Mouse (Mus musculus) adrenal gland, postnatal 25 days (tissue): ENCODE results near the gene Ap4m1. TPM values are rescaled to one million over a fixed set of nuclear protein-coding genes. Genes with fewer than 3 reads are reported as not detected.
"Not testable (repeated sequence)": the region's sequence is repeated elsewhere in the genome, so short reads cannot be mapped to it uniquely, and the experiment has no call there.

Experiments used
- DNase-seq: peaks from one replicate; pipeline ENCODE4 v3.0.0; 2021; ENCODE audit warnings: mixed read lengths
- microRNA-seq, 2 experiments: library from miRNA; unstranded; fragments of <30 nt; microRNA quantifications; one replicate each; pipeline ENCODE4 v1.2.0; 2021
- total RNA-seq: library from RNA; stranded (reverse); gene quantifications from 2 replicates; pipeline ENCODE4 v1.2.3, GENCODE M21; 2021

Gene Ap4m1
- total RNA-seq, 1 experiment from 2014 or later, result 25.8 TPM

DNA sequence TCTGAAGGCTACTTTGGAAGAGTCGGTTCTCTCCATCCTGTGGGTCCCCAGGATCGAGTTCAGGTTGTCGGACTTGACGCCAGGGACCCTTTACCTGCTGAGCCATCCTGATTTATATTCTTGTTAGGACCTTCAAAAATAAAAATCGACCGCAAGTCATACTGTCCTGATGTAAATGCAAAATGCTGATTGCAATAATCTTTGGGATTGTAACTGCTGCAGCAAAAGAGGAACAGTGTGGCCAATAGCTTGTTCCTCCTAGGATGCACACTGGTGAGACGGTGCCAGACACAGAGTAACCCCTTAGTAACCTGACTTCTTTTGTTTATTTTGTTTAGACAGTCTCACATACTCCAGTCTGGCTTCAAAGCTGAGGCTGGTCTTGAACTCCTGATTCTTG lies 23.7 kb downstream of the Ap4m1 start:
- DNase-seq, result no peak

- DNase-seq, result no peak
These were observed 27.8 kb downstream of the Ap4m1 start for GRCm38 (mm10) chr5:138199576-138199975.

DNA sequence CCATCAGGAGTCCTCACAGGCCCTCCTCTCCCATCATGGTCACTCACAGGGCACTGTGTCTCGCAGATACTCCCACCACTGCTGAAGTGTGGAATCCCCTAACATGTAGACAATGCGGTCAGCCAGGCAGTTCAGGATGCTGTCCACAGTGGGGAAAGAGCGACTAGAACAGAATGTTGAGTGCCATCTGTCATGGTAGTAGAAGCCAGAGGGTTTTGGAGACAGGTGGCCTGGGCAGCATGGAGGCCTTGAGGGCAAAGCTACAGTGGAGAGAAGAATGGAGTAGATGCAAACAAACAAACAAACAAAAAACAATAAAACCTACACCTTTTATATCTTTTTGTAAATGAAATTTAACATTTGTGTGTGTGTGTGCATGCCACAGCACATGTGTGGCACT lies 30.3 kb downstream of the Ap4m1 start:
- no peak for DNase-seq

DNA sequence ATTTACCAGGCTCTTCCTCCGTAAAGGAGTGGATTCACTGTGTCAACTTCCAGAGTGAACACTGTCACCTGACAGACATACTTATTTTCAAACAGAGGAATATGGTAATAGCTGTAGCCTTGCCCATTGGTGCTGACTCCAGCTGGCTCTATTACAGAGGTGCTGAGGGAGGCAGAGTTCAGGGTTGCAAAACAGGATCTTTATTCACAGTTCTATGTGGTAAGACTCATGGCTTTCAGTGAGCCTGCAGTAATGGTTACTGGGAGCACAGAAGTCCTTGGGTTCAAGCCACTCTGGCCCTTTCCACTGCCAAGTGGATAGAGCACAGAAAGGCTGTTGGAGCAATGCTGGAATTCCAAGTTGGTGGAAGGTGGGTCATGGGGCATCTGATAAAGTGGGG lies 35.5 kb downstream of the Ap4m1 start:
- DNase-seq, result peak; percentile 10

DNA sequence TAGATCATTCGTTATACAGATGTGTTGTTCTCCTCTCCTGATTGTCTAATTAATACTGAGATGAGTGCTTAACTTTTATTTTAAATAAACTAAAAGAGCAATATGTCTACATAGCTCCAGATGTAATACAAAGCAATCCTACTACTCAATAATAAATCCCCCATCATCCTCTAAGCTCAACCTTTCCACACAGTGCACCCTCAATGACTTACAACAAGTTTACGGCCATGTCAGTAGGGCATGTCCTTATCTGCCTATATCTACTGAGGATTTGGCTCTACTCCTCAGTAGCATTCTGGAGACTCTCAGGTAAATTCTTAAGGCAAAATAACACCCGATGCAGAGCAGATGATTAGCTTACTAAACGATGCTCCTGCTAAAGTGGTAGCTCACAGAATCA lies 36.1 kb downstream of the Ap4m1 start:
- DNase-seq, result no peak

GRCm38 (mm10) chr5:138216632-138217031 lies 44.8 kb downstream of the Ap4m1 start:
- not testable (repeated sequence) for DNase-seq

DNA sequence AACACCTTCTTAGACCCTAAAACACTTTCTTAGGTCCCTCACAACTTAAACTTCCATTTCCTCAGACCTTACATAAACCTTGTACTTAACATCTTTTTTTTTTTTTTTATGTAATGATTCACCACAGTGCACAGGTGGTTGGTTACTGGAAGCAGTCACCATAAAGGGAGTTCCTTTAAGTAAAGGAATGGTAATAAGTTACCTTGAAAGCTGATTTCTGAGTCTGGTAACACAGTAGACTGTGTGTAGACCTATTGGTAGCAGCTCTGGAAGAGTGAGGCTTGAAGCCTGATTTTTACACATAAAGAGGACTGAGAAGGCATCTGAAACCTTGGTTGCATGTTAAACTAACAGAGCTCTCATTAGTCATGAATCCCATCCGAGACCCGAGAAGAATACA lies 48.1 kb downstream of the Ap4m1 start:
- no peak for DNase-seq

DNA sequence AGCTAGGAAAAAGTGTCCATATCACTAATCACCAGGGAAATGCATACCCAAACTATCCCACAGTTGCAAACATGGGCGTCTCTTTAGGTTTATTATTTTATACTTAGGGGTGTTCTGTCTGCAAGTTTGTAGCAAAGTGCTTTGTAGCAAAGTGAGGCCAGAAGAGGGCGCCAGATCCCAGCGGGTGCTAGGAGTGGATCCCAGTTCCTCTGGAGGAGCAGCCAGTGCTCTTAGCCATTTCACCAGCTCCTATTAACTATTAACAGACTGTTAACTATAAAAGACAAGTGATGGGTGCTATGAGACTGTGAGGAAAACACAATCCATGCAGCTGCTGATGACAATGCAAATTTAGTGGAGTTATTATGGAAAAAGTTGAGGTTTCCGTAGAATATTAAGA lies 50.3 kb downstream of the Ap4m1 start:
- DNase-seq, result peak; percentile 94

DNA sequence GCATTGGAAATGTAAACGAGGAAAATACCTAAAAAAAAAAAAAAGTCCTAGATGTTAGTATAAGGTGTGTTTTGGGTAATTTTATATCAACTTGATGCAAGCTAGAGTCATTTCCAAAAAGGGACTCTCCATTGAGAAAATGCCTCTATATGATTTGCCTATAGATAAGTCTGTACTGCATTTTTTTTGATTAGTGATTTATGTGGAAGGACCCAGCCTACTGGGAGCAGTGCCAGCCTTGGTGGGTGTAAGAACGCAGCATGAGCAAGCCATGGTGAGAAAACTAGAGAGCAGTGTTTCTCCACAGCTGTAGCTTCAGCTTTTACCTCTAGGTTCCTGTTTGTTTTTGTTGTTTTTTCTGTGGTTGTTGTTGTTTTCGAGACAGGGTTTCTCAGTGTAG lies 51.5 kb downstream of the Ap4m1 start:
- no peak for DNase-seq

DNA sequence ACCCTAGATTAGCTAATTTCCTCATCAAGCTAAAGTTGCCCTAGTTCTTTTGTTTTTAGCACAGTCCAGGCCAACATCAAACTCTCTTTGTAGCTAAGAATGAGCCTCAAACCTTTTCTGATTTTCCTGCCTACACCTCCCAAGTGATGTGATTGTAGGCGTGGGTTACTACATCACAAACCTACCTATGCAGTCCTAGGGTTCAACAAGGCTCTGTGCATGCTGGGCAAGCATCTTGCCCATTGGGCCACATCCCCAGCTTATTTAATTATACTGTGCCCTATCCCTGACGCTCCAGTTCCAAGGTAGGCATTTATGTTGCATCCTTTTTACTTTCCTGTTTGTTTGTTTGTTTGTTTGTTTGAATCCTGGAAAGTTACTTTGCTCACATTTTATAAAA lies 53.9 kb downstream of the Ap4m1 start, which contains the start of gene Nxpe5:
Gene Nxpe5, plus strand, starts transcription at position 199 of the 400 bp plus-strand sequence.
- no peak for DNase-seq

- DNase-seq, result no peak
These were observed 54.7 kb downstream of the Ap4m1 start for GRCm38 (mm10) chr5:138226491-138226890.

- DNase-seq, result no peak
These were observed 55.6 kb downstream of the Ap4m1 start for GRCm38 (mm10) chr5:138227367-138227766.

- peak; percentile 43 for DNase-seq
These were observed 56.2 kb downstream of the Ap4m1 start for GRCm38 (mm10) chr5:138228026-138228425.

- no peak for DNase-seq
These were observed 57.7 kb downstream of the Ap4m1 start for GRCm38 (mm10) chr5:138229511-138229910.

Small RNAs within 50 kb of the gene (microRNA-seq; reads per million reads assigned to microRNA genes)
- gene Mir106b, result 2,117 to 2,400 reads per million in 2 experiments
- gene Mir25, result 491 to 506 reads per million in 2 experiments
- 4,964 to 5,900 reads per million in 2 experiments for gene Mir93

Other genes with a start within 250 kb of the Ap4m1 start
- 0.55 TPM in 1 of 2 replicates, not detected in the other for gene Gjc3, start 208.9 kb upstream of the Ap4m1 start, total RNA-seq
- gene Azgp1, start 190.5 kb upstream of the Ap4m1 start, total RNA-seq, result 0.52 and 11.1 TPM in 2 replicates
- gene Smok3a, start 150.7 kb upstream of the Ap4m1 start, total RNA-seq, result not detected in 2 replicates
- not detected in 2 replicates for gene Smok3b, start 150.6 kb upstream of the Ap4m1 start, total RNA-seq
- not detected in 2 replicates for gene Smok3c, start 118.8 kb upstream of the Ap4m1 start, total RNA-seq
- gene Zkscan1, start 86.9 kb upstream of the Ap4m1 start, total RNA-seq, result 40.4 and 47.5 TPM in 2 replicates
- gene Zscan21, start 55.1 kb upstream of the Ap4m1 start, total RNA-seq, result 18.9 and 19.8 TPM in 2 replicates
- gene Zfp113, start 16.3 kb upstream of the Ap4m1 start, total RNA-seq, result 11.4 and 14.1 TPM in 2 replicates
- gene Cops6, start 10.9 kb upstream of the Ap4m1 start, total RNA-seq, result 136 and 140 TPM in 2 replicates
- gene Mcm7, start 420 bp downstream of the Ap4m1 start, total RNA-seq, result 46.7 and 48.8 TPM in 2 replicates
- 42.9 and 46.0 TPM in 2 replicates for gene Taf6, start 15.4 kb downstream of the Ap4m1 start, total RNA-seq
- gene Cnpy4, start 15.5 kb downstream of the Ap4m1 start, total RNA-seq, result 21.6 and 25.5 TPM in 2 replicates
- gene Mblac1, start 22.3 kb downstream of the Ap4m1 start, total RNA-seq, result 9.4 and 12.1 TPM in 2 replicates
- gene Nxpe5, start 53.9 kb downstream of the Ap4m1 start, total RNA-seq, result 0.30 TPM in 1 of 2 replicates, not detected in the other
- 79.7 and 96.6 TPM in 2 replicates for gene Lamtor4, start 83.5 kb downstream of the Ap4m1 start, total RNA-seq
- gene BC037034, start 92.0 kb downstream of the Ap4m1 start, total RNA-seq, result 31.6 and 38.4 TPM in 2 replicates
- not detected in 2 replicates for gene Gal3st4, start 100.8 kb downstream of the Ap4m1 start, total RNA-seq
- not detected in 2 replicates for gene Gm43720, start 108.0 kb downstream of the Ap4m1 start, total RNA-seq
- 0.81 and 0.91 TPM in 2 replicates for gene Gpc2, start 108.0 kb downstream of the Ap4m1 start, total RNA-seq
- gene Stag3, start 108.2 kb downstream of the Ap4m1 start, total RNA-seq, result not detected in 2 replicates
- not detected in 2 replicates for gene Pvrig, start 170.0 kb downstream of the Ap4m1 start, total RNA-seq